Mouse (Mus musculus): Measurements from ENCODE around the gene Slc17a3. TPM values are rescaled to one million over a fixed set of nuclear protein-coding genes. Genes with fewer than 3 reads are reported as not detected.

The Slc17a3 gene
- polyA plus RNA-seq, 1 experiment, result not detected

DNA sequence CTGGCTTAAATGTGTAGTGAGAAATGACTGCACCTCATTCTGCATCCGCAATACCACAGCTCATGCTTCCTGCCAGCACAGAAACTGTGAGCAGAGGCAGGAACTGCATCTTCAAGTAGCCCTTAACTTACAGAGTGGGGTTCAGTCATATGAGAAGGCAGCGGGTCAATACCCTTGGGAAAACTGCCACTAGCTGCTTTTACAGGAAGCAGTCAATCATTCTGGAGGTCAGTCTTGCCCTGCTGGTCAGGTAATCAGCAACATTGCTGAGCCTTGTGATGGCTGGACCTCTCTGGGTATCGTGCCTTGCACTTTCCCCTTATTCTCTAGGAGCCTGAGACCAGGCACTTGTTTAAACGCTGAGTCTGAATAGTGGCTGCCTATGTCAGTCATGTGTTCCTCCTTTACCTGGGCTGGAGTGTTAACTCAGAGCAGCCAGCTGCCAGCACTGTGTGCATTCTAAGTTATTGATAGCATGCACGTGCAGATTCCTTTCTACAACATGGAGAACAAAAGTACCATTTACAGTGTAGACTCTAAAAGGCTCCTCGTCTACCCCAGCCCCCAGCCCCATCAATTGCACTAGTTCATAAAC lies 49.9 kb downstream of the Slc17a3 start:
- 78% methylated on average over 6 of the region's 6 CpGs for WGBS
- Histone ChIP-seq H3K27ac (ENCODE audit: insufficient read depth, low read depth, low read length) (no peak overlapping the region), H3K4me3 (ENCODE audit: insufficient read depth, low read depth, low read length) (no peak overlapping the region), H3K4me1 (ENCODE audit: control insufficient read depth, insufficient read depth, low read length) (no peaks in the 10 kb centered on the region)
- TF ChIP-seq CTCF (IDR thresholded peaks at IDR 0.05; ENCODE audit: insufficient read depth, low read depth, low read length) (no peak), POLR2A (IDR thresholded peaks at IDR 0.05; ENCODE audit: insufficient read depth, low read depth, low read length) (no peak)

DNA sequence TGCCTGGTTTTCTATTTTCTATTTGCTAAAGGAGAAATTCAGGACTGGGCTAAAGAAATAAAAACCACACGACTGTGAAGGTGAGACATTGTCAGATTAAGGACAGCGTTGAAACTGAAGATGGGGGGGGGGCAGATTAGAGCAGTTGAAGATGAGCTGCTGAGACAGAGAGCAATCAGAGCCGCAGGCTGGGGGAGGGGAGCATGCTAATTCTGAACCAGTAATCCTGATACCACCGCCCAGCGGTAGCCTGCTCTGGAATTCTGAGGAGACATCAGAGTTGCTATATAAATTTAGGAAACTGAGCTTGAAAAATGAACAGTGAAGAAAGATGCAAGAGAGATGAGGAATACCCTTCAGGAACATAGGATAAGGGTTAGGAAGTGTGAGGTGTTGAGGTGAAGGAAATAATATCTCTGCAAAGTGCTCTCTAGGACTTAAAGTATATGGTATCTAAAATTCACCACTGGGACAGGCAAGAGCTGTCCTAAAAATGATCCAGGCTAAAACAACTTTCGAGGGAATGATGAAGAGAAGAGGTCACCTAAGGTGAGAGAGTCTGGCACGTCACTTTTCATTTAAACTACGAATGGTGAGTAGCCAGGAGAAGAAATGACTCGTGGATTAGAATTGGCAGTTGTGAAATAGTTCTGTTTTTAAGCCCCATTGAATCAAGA lies 53.5 kb downstream of the Slc17a3 start:
- H3K4me1 ChIP-seq (ENCODE audit: control insufficient read depth, insufficient read depth, low read length), result no peaks in the 10 kb centered on the region
- TF ChIP-seq CTCF (IDR thresholded peaks at IDR 0.05; ENCODE audit: insufficient read depth, low read depth, low read length), result no peak
- TF ChIP-seq POLR2A (IDR thresholded peaks at IDR 0.05; ENCODE audit: insufficient read depth, low read depth, low read length), result no peak
- WGBS, result 47% methylated on average over 9 of the region's 9 CpGs
- H3K4me3 ChIP-seq (ENCODE audit: insufficient read depth, low read depth, low read length), result no peak overlapping the region
- no peak overlapping the region for H3K27ac ChIP-seq (ENCODE audit: insufficient read depth, low read depth, low read length)

DNA sequence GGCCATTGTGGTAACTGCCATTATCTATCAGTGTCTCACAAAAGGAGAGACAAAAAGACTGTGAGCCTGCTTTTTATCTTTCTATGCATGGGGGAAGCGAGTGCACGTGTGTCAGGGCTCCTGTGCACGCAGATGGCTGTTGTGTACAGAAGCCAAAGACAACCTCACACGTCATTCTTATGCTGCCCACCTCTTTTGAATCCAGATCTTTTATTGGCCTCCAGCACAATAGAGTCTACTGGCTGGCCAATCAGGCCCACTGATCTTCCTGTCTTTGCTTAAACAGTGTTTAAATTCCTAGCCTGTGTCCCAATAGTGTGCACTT lies 54.0 kb downstream of the Slc17a3 start:
- Histone ChIP-seq H3K4me3 (ENCODE audit: insufficient read depth, low read depth, low read length) (no peak overlapping the region), H3K4me1 (ENCODE audit: control insufficient read depth, insufficient read depth, low read length) (no peaks in the 10 kb centered on the region), H3K27ac (ENCODE audit: insufficient read depth, low read depth, low read length) (no peak overlapping the region)
- WGBS, result 58% methylated on average over 4 of the region's 4 CpGs
- TF ChIP-seq CTCF (IDR thresholded peaks at IDR 0.05; ENCODE audit: insufficient read depth, low read depth, low read length) (no peak), POLR2A (IDR thresholded peaks at IDR 0.05; ENCODE audit: insufficient read depth, low read depth, low read length) (no peak)

DNA sequence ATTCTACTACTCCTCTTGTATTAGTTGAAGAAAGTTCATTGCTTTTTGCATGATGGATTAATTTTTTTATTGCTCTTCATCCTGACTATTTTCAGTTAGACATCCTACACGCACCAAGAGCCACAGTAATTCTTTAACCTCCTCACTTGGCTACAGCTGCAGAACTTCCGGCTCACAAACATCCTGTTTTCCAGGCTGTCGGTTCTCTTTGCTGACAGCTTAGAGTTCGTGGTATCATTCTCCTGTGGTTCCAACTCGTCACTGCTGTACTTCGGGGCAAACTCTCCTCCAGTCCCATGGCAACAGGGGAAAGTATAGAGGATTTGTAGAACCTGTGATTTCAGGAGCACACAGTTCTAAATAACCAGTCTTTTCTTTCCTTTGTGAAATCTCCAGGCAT lies 59.0 kb downstream of the Slc17a3 start:
- Histone ChIP-seq H3K27ac (ENCODE audit: insufficient read depth, low read depth, low read length) (no peak overlapping the region), H3K4me1 (ENCODE audit: control insufficient read depth, insufficient read depth, low read length) (no peaks in the 10 kb centered on the region), H3K4me3 (ENCODE audit: insufficient read depth, low read depth, low read length) (no peak overlapping the region)
- WGBS, result 38% methylated on average over 6 of the region's 6 CpGs
- no peak for TF ChIP-seq CTCF (IDR thresholded peaks at IDR 0.05; ENCODE audit: insufficient read depth, low read depth, low read length)
- TF ChIP-seq POLR2A (IDR thresholded peaks at IDR 0.05; ENCODE audit: insufficient read depth, low read depth, low read length), result no peak

DNA sequence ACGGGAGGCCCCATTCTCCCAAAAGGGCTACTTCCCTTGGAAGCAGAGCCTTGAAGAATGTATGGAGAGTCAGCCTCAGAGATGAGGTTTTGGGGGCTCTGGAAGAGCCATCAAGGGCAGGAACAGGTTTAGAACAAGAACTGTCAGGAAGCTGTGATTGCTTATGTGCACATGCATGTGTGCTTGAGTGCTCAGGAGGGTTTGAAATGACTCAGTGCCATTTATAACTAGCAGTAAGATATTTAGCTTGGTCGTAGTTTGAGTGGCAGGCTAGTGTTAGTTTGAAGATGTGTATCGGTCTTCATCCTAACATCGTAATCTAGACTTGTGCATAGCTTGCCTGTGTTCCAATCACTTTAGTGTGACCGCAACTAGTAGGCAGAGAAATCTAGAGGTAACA lies 67.7 kb downstream of the Slc17a3 start:
- Histone ChIP-seq H3K27ac (ENCODE audit: insufficient read depth, low read depth, low read length) (no peak overlapping the region), H3K4me3 (ENCODE audit: insufficient read depth, low read depth, low read length) (no peak overlapping the region), H3K4me1 (ENCODE audit: control insufficient read depth, insufficient read depth, low read length) (no peaks in the 10 kb centered on the region)
- no peak for TF ChIP-seq CTCF (IDR thresholded peaks at IDR 0.05; ENCODE audit: insufficient read depth, low read depth, low read length)
- no peak for TF ChIP-seq POLR2A (IDR thresholded peaks at IDR 0.05; ENCODE audit: insufficient read depth, low read depth, low read length)
- WGBS, result 95% methylated on average over 5 of the region's 5 CpGs

DNA sequence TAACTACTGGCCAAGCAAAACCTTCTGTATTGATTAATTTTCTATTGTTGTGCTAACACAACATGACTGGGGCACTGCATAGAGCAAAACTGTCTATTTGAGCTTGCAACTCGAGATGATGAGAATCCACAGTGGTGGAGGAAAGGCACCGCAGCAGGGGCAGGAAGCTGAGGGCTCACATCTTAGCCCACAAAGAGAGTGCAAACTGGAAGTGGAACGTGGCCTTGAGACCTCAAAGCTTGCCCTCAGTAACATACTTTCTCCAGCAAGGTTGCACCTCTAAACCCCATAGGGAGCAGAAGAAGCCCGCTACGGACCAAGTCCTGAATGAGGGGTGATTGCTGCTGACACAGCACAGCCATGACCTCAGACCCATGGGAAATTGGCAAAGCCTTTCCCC lies 70.9 kb downstream of the Slc17a3 start:
- no peaks in the 10 kb centered on the region; the same call in 1 of the 2 replicates for H3K4me1 ChIP-seq (ENCODE audit: control insufficient read depth, insufficient read depth, low read length)
- H3K4me3 ChIP-seq (ENCODE audit: insufficient read depth, low read depth, low read length), result no peak overlapping the region
- no peak overlapping the region for H3K27ac ChIP-seq (ENCODE audit: insufficient read depth, low read depth, low read length)
- 83% methylated on average over 5 of the region's 5 CpGs for WGBS
- no peak for TF ChIP-seq CTCF (IDR thresholded peaks at IDR 0.05; ENCODE audit: insufficient read depth, low read depth, low read length)
- no peak for TF ChIP-seq POLR2A (IDR thresholded peaks at IDR 0.05; ENCODE audit: insufficient read depth, low read depth, low read length)

Other genes with a start within 250 kb of the Slc17a3 start
- gene Hist1h2be, start 218.3 kb upstream of the Slc17a3 start, polyA plus RNA-seq (2012; ENCODE audit: insufficient read depth, insufficient read length, low replicate concordance, missing spikeins), result not detected in 2 replicates
- gene Hist1h1e, start 216.9 kb upstream of the Slc17a3 start, polyA plus RNA-seq (2012; ENCODE audit: insufficient read depth, insufficient read length, low replicate concordance, missing spikeins), result not detected in 2 replicates
- not detected in 2 replicates for gene Hist1h2ac, start 155.5 kb upstream of the Slc17a3 start, polyA plus RNA-seq (2012; ENCODE audit: insufficient read depth, insufficient read length, low replicate concordance, missing spikeins)
- gene Hist1h2bc, start 155.2 kb upstream of the Slc17a3 start, polyA plus RNA-seq (2012; ENCODE audit: insufficient read depth, insufficient read length, low replicate concordance, missing spikeins), result not detected in 2 replicates
- not detected in 2 replicates for gene Hist1h1t, start 143.6 kb upstream of the Slc17a3 start, polyA plus RNA-seq (2012; ENCODE audit: insufficient read depth, insufficient read length, low replicate concordance, missing spikeins)
- not detected in 2 replicates for gene Hist1h4c, start 141.0 kb upstream of the Slc17a3 start, polyA plus RNA-seq (2012; ENCODE audit: insufficient read depth, insufficient read length, low replicate concordance, missing spikeins)
- not detected in 2 replicates for gene Hfe, start 128.6 kb upstream of the Slc17a3 start, polyA plus RNA-seq (2012; ENCODE audit: insufficient read depth, insufficient read length, low replicate concordance, missing spikeins)
- gene Hist1h1c, start 100.6 kb upstream of the Slc17a3 start, polyA plus RNA-seq (2012; ENCODE audit: insufficient read depth, insufficient read length, low replicate concordance, missing spikeins), result not detected in 2 replicates
- not detected in 2 replicates for gene Hist1h3c, start 93.8 kb upstream of the Slc17a3 start, polyA plus RNA-seq (2012; ENCODE audit: insufficient read depth, insufficient read length, low replicate concordance, missing spikeins)
- gene Hist1h2bb, start 92.7 kb upstream of the Slc17a3 start, polyA plus RNA-seq (2012; ENCODE audit: insufficient read depth, insufficient read length, low replicate concordance, missing spikeins), result not detected in 2 replicates
- gene Hist1h2ab, start 88.3 kb upstream of the Slc17a3 start, polyA plus RNA-seq (2012; ENCODE audit: insufficient read depth, insufficient read length, low replicate concordance, missing spikeins), result not detected in 2 replicates
- gene Hist1h3b, start 87.2 kb upstream of the Slc17a3 start, polyA plus RNA-seq (2012; ENCODE audit: insufficient read depth, insufficient read length, low replicate concordance, missing spikeins), result not detected in 2 replicates
- gene Hist1h4b, start 82.4 kb upstream of the Slc17a3 start, polyA plus RNA-seq (2012; ENCODE audit: insufficient read depth, insufficient read length, low replicate concordance, missing spikeins), result not detected in 2 replicates
- gene Hist1h4a, start 78.2 kb upstream of the Slc17a3 start, polyA plus RNA-seq (2012; ENCODE audit: insufficient read depth, insufficient read length, low replicate concordance, missing spikeins), result not detected in 2 replicates
- not detected in 2 replicates for gene Hist1h3a, start 77.0 kb upstream of the Slc17a3 start, polyA plus RNA-seq (2012; ENCODE audit: insufficient read depth, insufficient read length, low replicate concordance, missing spikeins)
- gene Hist1h1a, start 75.8 kb upstream of the Slc17a3 start, polyA plus RNA-seq (2012; ENCODE audit: insufficient read depth, insufficient read length, low replicate concordance, missing spikeins), result not detected in 2 replicates
- not detected in 2 replicates for gene Trim38, start 69.5 kb upstream of the Slc17a3 start, polyA plus RNA-seq (2012; ENCODE audit: insufficient read depth, insufficient read length, low replicate concordance, missing spikeins)
- gene Slc17a2, start 32.4 kb upstream of the Slc17a3 start, polyA plus RNA-seq (2012; ENCODE audit: insufficient read depth, insufficient read length, low replicate concordance, missing spikeins), result not detected in 2 replicates
- gene Slc17a1, start 28.3 kb downstream of the Slc17a3 start, polyA plus RNA-seq (2012; ENCODE audit: insufficient read depth, insufficient read length, low replicate concordance, missing spikeins), result not detected in 2 replicates
- not detected in 2 replicates for gene Slc17a4, start 75.6 kb downstream of the Slc17a3 start, polyA plus RNA-seq (2012; ENCODE audit: insufficient read depth, insufficient read length, low replicate concordance, missing spikeins)
- not detected in 2 replicates for gene Hist1h2ba, start 94.7 kb downstream of the Slc17a3 start, polyA plus RNA-seq (2012; ENCODE audit: insufficient read depth, insufficient read length, low replicate concordance, missing spikeins)
- not detected in 2 replicates for gene Hist1h2aa, start 95.0 kb downstream of the Slc17a3 start, polyA plus RNA-seq (2012; ENCODE audit: insufficient read depth, insufficient read length, low replicate concordance, missing spikeins)
- gene Scgn, start 151.8 kb downstream of the Slc17a3 start, polyA plus RNA-seq (2012; ENCODE audit: insufficient read depth, insufficient read length, low replicate concordance, missing spikeins), result not detected in 2 replicates

Measured in olfactory bulb, adult 2 months (tissue).